Mouse (Mus musculus) MN1 (cell line): Measurements from ENCODE around the gene Slitrk6.

Experiments used
- DNase-seq: peaks from one replicate; pipeline ENCODE4 v3.0.0-alpha.2; 2016; ENCODE audit warnings: low spot score

The Slitrk6 gene

DNA sequence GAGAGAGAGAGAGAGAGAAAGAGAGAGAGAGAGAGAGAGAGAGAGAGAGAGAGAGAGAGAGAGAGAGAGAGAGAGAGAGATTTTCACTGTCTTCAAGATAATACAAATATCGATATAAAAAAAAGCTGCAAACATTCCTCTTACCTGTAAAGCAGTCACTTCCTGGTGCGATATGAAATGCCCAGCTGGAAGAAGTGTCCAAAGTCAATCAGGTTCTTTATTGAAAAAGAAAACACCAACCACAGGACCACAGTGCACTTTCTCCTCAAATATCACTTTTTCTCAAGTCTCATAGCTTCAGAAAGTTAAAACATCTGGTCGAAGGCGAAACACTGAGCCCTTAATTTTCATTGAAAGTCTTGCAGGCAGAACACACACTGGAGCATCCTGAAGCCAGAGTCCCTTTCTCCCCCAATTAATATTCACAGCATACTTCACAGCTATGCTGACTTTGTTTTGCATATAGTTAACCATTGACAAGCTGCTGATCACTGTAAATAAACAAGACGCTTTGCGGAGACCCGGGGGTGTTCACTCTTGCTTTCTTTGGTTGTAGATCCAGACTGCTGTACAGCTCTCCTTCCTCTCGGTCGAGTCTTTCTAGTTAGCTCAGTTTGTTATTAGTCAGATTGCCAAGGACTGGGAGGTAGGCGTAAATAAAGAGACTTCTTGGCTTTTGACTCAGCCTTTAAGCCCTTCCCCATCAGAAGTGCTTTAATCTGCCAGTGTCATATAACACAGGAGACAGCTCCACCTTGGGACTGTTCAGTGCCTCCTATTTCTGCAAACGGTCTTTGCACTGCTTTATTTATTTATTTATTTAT is at the start of gene Slitrk6:
Gene Slitrk6 (minus strand): TSS at position 666 of the 824 bp plus-strand sequence.
- DNase-seq = no peak

- DNase-seq = no peak
These were observed 22.6 kb upstream of the Slitrk6 start for GRCm38 (mm10) chr14:110777546-110777945.

- DNase-seq = no peak
These were observed 15.7 kb upstream of the Slitrk6 start for GRCm38 (mm10) chr14:110770694-110771093.

DNA sequence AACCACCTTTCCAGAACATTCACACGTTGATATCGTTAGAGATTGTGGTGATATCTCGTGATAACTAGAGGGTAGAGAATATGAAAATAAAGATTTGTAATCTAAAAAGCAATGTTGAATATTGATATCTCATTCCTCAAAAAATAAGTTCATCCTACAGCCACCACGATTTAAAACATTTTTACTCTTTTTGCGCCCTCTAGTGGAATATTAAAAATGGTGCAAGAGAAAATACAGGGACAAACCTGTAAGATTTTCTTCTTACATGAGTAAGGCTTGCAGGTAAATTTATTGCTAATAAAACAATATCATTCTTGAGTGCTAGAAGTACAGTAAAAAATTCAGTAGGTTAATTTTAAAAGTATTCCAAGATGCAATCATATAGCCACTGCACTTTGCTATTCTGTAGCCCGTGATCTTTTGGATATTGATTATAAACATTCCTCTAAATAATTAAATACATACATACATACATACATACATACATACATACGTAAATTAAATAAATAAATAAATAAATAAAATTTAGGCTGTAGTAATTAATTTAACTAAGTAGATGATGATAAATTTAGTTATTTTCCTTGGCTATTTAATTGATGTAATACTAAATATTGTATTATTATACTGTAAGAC is 7.8 kb upstream of the Slitrk6 start:
- DNase-seq = peak; percentile 10

- DNase-seq = no peak
These were observed 6.0 kb upstream of the Slitrk6 start for GRCm38 (mm10) chr14:110760909-110761308.

GRCm38 (mm10) chr14:110755308-110755650 is 330 bp upstream of the Slitrk6 start:
- DNase-seq = no peak

GRCm38 (mm10) chr14:110739861-110740260 is 15.1 kb downstream of the Slitrk6 start:
- DNase-seq = no peak

- DNase-seq = no peak
These were observed 15.6 kb downstream of the Slitrk6 start for GRCm38 (mm10) chr14:110739368-110739767.

DNA sequence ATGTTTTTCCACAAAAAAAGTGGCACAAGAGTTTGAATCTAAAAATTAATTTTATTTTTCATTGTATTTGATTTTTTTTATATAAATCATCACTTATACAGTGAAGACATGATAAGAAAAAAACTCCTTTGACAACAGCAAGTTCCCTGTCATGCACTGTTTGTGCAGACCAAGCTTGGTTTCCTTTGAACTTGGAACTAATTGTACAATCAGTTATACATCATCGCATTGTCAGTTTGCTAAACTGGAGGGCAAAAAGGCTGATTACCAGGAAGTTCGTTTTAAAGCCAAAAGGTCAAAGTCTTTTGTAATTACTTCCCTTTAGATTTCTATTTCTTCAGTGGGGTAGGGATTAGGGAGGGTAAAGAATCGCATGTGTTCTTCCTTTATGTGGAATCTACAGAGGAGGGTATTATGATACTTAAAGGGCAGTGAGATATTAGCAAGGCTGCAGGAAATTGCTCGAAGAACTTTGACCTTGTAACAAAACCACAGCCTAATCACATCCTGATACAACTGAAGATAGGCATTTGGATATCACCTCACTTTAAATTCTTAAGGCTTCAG is 26.5 kb downstream of the Slitrk6 start:
- DNase-seq = no peak

GRCm38 (mm10) chr14:110724026-110724576 is 30.8 kb downstream of the Slitrk6 start:
- no peak for DNase-seq
